Mouse (Mus musculus) heart, postnatal 0 days (tissue): ENCODE measurements around the gene Eme2.

Source experiments
- CTCF ChIP-seq: IDR thresholded peaks from 2 replicates; pipeline ENCODE4 v1.5.1; 2016; ENCODE audit warnings: antibody characterized with exemption, control low read depth, low read depth
- EP300 ChIP-seq: IDR thresholded peaks from 2 replicates; pipeline ENCODE4 v1.6.1; 2016; ENCODE audit warnings: antibody characterized with exemption, low read depth

DNA sequence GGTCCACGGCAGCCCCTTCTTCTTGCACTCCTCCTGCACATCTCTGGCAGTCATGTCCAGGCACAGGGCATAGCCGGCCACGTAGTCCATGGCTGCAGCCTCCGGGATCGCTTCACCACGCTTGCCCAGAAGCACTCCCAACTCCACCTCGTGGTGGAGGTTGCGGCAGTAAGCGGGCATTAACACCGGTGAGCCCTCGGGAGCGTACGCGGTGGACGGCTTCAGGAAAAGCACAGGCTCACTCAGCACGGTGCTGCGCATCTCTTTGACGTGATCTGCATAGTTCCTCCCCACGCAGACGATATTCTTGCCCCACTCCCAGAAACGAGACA, 45.2 kb downstream of the Eme2 start:
- peak; percentile 45 for TF ChIP-seq CTCF
- TF ChIP-seq EP300: no peak; the same call in 1 of the 2 replicates
